Mouse (Mus musculus) lung, postnatal 0 days (tissue): Measurements from ENCODE around the gene Efna2.

ENCODE experiments used
- CTCF ChIP-seq: IDR thresholded peaks from 2 replicates; pipeline ENCODE4 v1.5.1; 2016; ENCODE audit warnings: antibody characterized with exemption, mild to moderate bottlenecking
- EP300 ChIP-seq: IDR thresholded peaks from 2 replicates; pipeline ENCODE4 v1.6.1; 2016; ENCODE audit warnings: antibody characterized with exemption, mild to moderate bottlenecking, control low read depth

DNA sequence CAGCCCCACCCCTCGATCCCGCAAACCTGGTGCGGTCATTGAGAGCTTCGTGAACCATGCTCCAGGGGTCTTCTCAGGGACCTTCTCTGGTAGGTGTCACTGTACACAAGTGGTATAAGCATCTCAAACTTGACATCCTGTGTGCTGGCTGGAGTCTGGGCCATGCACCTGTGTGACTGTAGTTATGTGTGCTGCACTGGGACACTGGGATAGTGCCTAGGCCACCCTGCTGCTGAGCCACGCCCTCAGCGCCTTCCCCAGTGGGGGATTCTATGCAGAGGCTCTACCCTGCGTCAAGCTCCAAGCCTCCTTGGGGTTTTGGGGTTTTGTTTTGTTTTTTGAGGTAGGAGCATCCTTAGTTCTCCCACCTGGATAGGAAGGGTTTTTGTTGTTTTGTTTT is 24.9 kb upstream of the Efna2 start:
- TF ChIP-seq CTCF = no peak
- TF ChIP-seq EP300 = no peak
